Mouse (Mus musculus) subcutaneous adipose tissue, adult 2 months (tissue): ENCODE data around the gene Pkp1. TPM values are rescaled to one million over a fixed set of nuclear protein-coding genes. Genes with fewer than 3 reads are reported as not detected.

ENCODE experiments used
- polyA plus RNA-seq: library from polyadenylated mRNA; depleted of rRNA; stranded (reverse); fragments of >200 nt; gene quantifications from 2 replicates; pipeline ENCODE4 v1.2.3, GENCODE M21; 2012; ENCODE audit warnings: low replicate concordance; rRNA removed

The Pkp1 gene
- polyA plus RNA-seq, result 0.13 and 0.73 TPM in 2 replicates

GRCm38 (mm10) chr1:135918644-135919407 is at the start of gene Pkp1:
Gene Pkp1 (minus strand): TSS chr1:135919207.

GRCm38 (mm10) chr1:135835716-135836483 is 83.1 kb downstream of the Pkp1 start, which contains the start of gene Tnnt2:
Gene Tnnt2 (plus strand): TSS chr1:135836354.

Other genes starting within 250 kb of the Pkp1 start
- gene Csrp1, start 199.1 kb downstream of the Pkp1 start, polyA plus RNA-seq, result 281 and 832 TPM in 2 replicates
- 356 and 528 TPM in 2 replicates for gene Phlda3, start 153.1 kb downstream of the Pkp1 start, polyA plus RNA-seq
- 0.11 and 0.19 TPM in 2 replicates for gene Tnni1, start 139.8 kb downstream of the Pkp1 start, polyA plus RNA-seq
- 0.29 and 15.2 TPM in 2 replicates for gene Lad1, start 100.6 kb downstream of the Pkp1 start, polyA plus RNA-seq
- gene Tnnt2, start 82.9 kb downstream of the Pkp1 start, polyA plus RNA-seq, result 6.1 TPM in 1 of 2 replicates, not detected in the other
- 0.03 and 0.04 TPM in 2 replicates for gene Igfn1, start 87.1 kb upstream of the Pkp1 start, polyA plus RNA-seq
- gene Tmem9, start 88.9 kb upstream of the Pkp1 start, polyA plus RNA-seq, result 75.2 and 139 TPM in 2 replicates
- gene Ascl5, start 131.6 kb upstream of the Pkp1 start, polyA plus RNA-seq, result not detected in 2 replicates
- gene Cacna1s, start 133.5 kb upstream of the Pkp1 start, polyA plus RNA-seq, result 0.20 and 0.23 TPM in 2 replicates
- 6.2 and 6.6 TPM in 2 replicates for gene Kif21b, start 212.2 kb upstream of the Pkp1 start, polyA plus RNA-seq